Mouse (Mus musculus): ENCODE data around the gene Fbxl18.
"Not testable (repeated sequence)": the region's sequence is repeated elsewhere in the genome, so short reads cannot be mapped to it uniquely, and the experiment has no call there.

- TF ChIP-seq CTCF, POLR2A (IDR thresholded peaks at IDR 0.05; ENCODE audit: extremely low read depth, insufficient read depth, low read length): not testable (repeated sequence)
Measured at GRCm38 (mm10) chr5:142887533-142887932, 7.7 kb downstream of the Fbxl18 start.
